Mouse (Mus musculus) heart, embryonic 16.5 days (tissue): ENCODE results near the gene Sh2d4b. TPM values are rescaled to one million over a fixed set of nuclear protein-coding genes. Genes with fewer than 3 reads are reported as not detected.

Source experiments
- ATAC-seq: fragments of 200-750 bp; cut with Nextera tagmentation; replicated peaks from 2 replicates; pipeline ENCODE4 v1.8.0; 2017; ENCODE audit warnings: moderate number of reproducible peaks; ENCODE audit not compliant: insufficient read depth, low FRiP score; ENCODE audit errors: extremely low read depth
- H3K27ac ChIP-seq: fragments of 300-500 bp; sonication (generic); 2 replicates; pipeline ENCODE4 v1.5.1; 2014; ENCODE audit warnings: mild to moderate bottlenecking, low read length, control low read depth, moderate library complexity
- H3K27me3 ChIP-seq: fragments of 300-500 bp; sonication (generic); 2 replicates; pipeline ENCODE4 v1.6.1; 2014; ENCODE audit warnings: low read length, mixed read lengths; ENCODE audit not compliant: control insufficient read depth, insufficient read depth
- H3K36me3 ChIP-seq: fragments of 300-500 bp; sonication (generic); 2 replicates; pipeline ENCODE4 v1.6.1; 2014; ENCODE audit not compliant: control insufficient read depth, insufficient read depth
- H3K4me1 ChIP-seq: fragments of 300-500 bp; sonication (generic); 2 replicates; pipeline ENCODE4 v1.6.1; 2014; ENCODE audit warnings: low read length, mixed read lengths; ENCODE audit not compliant: control insufficient read depth, insufficient read depth
- H3K4me2 ChIP-seq: fragments of 300-500 bp; sonication (generic); 2 replicates; pipeline ENCODE4 v1.6.1; 2014; ENCODE audit warnings: low read depth, mild to moderate bottlenecking, control low read depth, low read length
- H3K4me3 ChIP-seq: fragments of 300-500 bp; sonication (generic); 2 replicates; pipeline ENCODE4 v1.5.1; 2014; ENCODE audit warnings: mild to moderate bottlenecking, control low read depth, low read length
- H3K9ac ChIP-seq: fragments of 300-500 bp; sonication (generic); 2 replicates; pipeline ENCODE4 v1.6.1; 2014; ENCODE audit warnings: low read length, control low read depth
- H3K9me3 ChIP-seq: fragments of 300-500 bp; sonication (generic); replicated peaks from 2 replicates; pipeline ENCODE4 v1.6.1; 2016; ENCODE audit warnings: low read length; ENCODE audit not compliant: control insufficient read depth
- WGBS: fragments of 180-500 bp; shearing (Covaris S2); extraction: QIAGEN DNeasy Blood & Tissue Kit; methylation state at CpG from one replicate; pipeline ENCODE4 v1.1.7; 2014; 5-methylcytosine and 5-hydroxymethylcytosine counted together
- polyA plus RNA-seq: library from polyadenylated mRNA; unstranded; fragments of >200 nt; fragmentation: Nextera tagmentation; extraction: Ambion mirVana; gene quantifications from 2 replicates; pipeline ENCODE4 v1.2.1, GENCODE M21; 2015

The Sh2d4b gene
- 2.5 and 4.3 TPM in 2 replicates for polyA plus RNA-seq

DNA sequence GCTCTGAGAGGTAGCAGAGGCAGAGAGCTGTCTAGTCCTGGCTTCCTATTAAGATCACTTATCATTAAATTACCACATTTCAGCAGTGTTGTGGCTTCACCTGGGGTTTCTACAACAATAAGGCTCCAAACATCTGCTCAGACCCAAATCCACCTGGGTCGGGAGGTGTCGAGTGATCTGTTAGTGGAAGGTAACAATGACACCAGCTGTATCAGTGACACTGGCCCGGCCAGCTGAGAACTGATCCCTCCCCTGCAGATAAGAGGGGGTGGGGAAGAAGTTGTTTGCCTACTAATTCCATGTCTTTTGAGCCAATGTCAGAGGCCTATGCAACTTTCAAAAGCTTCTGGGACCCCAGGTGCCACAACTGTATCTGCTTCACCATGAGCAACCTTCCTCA is at the start of gene Sh2d4b:
TSS of gene Sh2d4b (minus strand) at position 71 of the 400 bp plus-strand sequence.
- 43% methylated on average over 3 of the region's 3 CpGs for WGBS
- Histone ChIP-seq H3K9me3 (no peaks in the 10 kb centered on the region), H3K4me2 (no peak within 1 kb of the TSS), H3K4me1 (0 out of 2 replicates have a peak, but pooled peaks cover 3% of the 10 kb centered on the region), H3K27me3 (no peaks in the 10 kb centered on the region), H3K9ac (no peak within 1 kb of the TSS), H3K27ac (0 out of 2 replicates have a peak within 1 kb of the TSS, but pooled peaks have one; percentile 20), H3K36me3 (no peaks in the 10 kb centered on the region), H3K4me3 (no peak within 1 kb of the TSS)
- ATAC-seq = no peak

DNA sequence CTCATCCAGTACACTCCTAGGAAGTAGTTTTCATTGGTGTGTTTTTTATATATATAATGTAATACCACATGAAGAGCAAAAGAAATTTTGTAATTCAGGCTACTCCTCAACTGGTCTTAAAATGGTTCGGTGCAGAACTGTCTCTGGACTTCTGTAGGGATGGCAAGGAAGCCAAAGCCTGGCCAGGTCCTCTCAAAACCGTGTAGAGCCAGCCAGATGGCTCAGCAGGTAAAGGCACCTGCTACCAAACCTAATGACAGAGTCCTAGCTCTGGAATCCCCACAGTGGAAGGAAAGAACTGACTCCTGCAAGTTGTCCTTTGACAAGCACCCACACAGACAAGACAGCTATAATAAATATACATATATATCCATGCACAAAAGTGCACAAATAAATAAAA is 49.4 kb upstream of the Sh2d4b start:
- no peak for ATAC-seq
- Histone ChIP-seq H3K9me3 (no peaks in the 10 kb centered on the region), H3K4me2 (no peak overlapping the region)

DNA sequence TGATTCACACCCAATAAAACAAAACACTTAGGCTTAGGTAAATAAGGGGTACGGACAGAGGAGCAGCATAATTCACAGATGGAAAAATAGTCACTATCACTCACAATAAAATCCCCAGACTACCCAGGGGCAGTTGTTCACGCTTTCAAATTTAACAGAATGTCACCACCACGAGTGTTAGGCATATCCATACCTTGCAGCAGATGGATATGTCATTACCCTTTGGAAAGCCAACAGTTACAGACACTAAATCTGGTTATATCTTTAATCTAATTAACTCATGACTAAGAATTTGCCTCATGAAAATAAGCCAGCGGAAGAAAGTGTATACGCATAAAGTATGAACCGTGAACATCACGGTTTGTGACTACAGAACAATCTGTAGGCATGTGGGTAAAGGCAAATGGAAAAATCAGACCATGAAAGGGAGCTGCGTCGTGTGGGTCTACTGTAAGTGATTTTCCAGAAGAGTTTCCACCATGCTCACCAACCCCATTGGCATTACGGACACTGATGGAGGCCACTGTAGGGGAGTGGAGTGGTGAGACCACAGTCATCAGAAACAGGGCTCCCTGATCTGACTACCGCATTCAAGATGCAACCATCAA is 45.4 kb upstream of the Sh2d4b start:
- 85% methylated on average over 11 of the region's 11 CpGs for WGBS
- H3K36me3 ChIP-seq = no peaks in the 10 kb centered on the region
- no peaks in the 10 kb centered on the region for H3K9me3 ChIP-seq
- H3K27ac ChIP-seq = no peak overlapping the region
- H3K27me3 ChIP-seq = no peaks in the 10 kb centered on the region
- H3K4me3 ChIP-seq = no peak overlapping the region
- H3K4me1 ChIP-seq = peaks cover 27% of the 10 kb centered on the region
- H3K4me2 ChIP-seq = no peak overlapping the region
- H3K9ac ChIP-seq = no peak overlapping the region
- no peak for ATAC-seq

More for the DNA sequence above, 49.4 kb upstream of the Sh2d4b start:
- no peak overlapping the region for H3K4me3 ChIP-seq
- H3K27me3 ChIP-seq = no peaks in the 10 kb centered on the region
- no peak overlapping the region for H3K27ac ChIP-seq
- no peak overlapping the region for H3K9ac ChIP-seq
- H3K36me3 ChIP-seq = no peaks in the 10 kb centered on the region
- 75% methylated on average over 2 of the region's 2 CpGs for WGBS
- peaks cover 11% of the 10 kb centered on the region for H3K4me1 ChIP-seq

DNA sequence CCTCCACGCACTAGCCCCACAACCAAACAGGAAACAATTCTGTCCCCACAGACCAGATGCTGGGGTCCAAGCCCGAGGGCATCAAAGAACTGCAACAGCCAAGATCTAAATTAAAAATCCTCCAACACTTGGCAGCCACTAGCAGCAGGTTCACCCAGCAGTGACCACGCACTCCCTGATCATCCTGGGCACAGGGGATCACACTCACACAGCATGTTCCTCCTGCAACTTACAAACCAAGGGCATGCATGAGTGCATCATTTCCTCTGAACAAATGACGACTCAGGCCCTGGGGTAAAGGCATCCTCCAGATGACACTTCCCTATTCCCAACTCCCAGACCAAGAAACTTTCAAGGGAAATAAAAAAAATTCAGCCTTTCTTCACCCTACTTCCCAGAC is 44.0 kb upstream of the Sh2d4b start:
- no peaks in the 10 kb centered on the region for H3K36me3 ChIP-seq
- WGBS = 64% methylated on average over 4 of the region's 4 CpGs
- H3K4me3 ChIP-seq = no peak overlapping the region
- peaks cover 27% of the 10 kb centered on the region for H3K4me1 ChIP-seq
- no peak overlapping the region for H3K4me2 ChIP-seq
- H3K9ac ChIP-seq = no peak overlapping the region
- no peak for ATAC-seq
- no peak overlapping the region for H3K27ac ChIP-seq
- H3K9me3 ChIP-seq = no peaks in the 10 kb centered on the region
- H3K27me3 ChIP-seq = no peaks in the 10 kb centered on the region

DNA sequence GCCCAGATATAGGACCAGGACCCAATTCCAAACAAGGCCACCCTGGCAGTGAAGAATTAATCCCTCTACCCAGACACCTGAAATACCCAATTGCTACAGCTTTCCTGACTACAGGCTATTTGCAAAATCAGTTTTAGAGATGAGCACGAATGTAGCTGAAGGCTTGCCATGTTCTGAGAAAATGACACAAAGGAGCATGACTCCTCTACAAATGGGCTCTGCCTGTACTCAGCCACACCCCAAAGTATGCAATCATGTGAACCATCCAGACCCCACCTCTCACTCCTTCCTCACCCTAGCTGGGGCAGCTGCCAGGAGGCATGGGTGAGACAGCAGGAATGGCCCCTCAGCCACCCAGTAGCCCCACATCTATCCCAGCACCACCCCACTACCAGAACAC is 42.4 kb upstream of the Sh2d4b start:
- Histone ChIP-seq H3K4me1 (peaks cover 34% of the 10 kb centered on the region), H3K9ac (no peak overlapping the region), H3K4me3 (no peak overlapping the region), H3K9me3 (no peaks in the 10 kb centered on the region), H3K36me3 (no peaks in the 10 kb centered on the region), H3K27ac (no peak overlapping the region), H3K4me2 (no peak overlapping the region), H3K27me3 (no peaks in the 10 kb centered on the region)
- ATAC-seq = no peak
- 77% methylated on average over 1 of the region's 1 CpGs for WGBS

DNA sequence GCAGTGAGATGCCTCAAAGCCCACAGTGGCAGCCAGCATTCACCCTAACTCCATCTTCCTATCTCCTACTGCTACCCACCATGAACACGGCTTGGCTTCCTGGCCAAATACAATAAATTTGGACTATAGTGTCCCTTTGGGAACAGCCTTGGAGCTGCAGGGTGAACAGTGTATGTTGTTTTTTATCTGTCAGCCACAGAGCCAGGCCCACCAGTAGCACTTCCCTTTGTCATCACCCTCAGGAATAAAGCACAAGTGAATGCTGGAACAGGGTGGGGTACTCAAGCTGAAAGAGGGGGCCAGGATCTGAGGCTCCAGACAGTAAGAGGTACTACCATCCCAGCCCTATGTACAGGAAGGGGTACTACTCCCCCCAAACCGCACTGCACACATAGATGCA is 42.0 kb upstream of the Sh2d4b start:
- Histone ChIP-seq H3K27me3 (no peaks in the 10 kb centered on the region), H3K4me2 (no peak overlapping the region), H3K9me3 (no peaks in the 10 kb centered on the region), H3K4me1 (peaks cover 31% of the 10 kb centered on the region), H3K27ac (0 out of 2 replicates have a peak overlapping the region, but pooled peaks have one; percentile 21), H3K9ac (no peak overlapping the region), H3K4me3 (no peak overlapping the region), H3K36me3 (no peaks in the 10 kb centered on the region)
- 43% methylated on average over 2 of the region's 2 CpGs for WGBS
- ATAC-seq = no peak

DNA sequence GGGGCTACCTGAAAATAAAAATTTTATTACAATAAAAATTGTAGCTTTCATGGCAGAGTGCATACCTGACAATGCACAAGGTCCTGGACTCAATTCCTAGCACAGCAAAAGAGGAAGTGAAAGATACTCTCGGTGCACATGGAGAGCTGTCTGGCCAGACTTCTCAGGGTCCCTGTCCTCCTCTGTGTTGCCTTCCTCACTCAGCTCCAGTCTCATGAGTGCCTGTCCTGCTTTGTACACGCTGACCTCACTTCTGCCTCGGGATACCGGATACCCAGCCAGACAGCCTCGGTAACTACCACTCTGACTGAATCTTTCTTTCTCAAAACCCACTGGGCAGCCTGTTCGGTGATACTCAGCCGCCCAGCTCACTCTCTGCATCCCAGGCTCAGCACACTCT is 40.3 kb upstream of the Sh2d4b start:
- Histone ChIP-seq H3K27ac (no peak overlapping the region), H3K36me3 (no peaks in the 10 kb centered on the region), H3K4me1 (peaks cover 31% of the 10 kb centered on the region), H3K9me3 (no peaks in the 10 kb centered on the region), H3K9ac (no peak overlapping the region), H3K27me3 (no peaks in the 10 kb centered on the region), H3K4me3 (no peak overlapping the region), H3K4me2 (no peak overlapping the region)
- no peak for ATAC-seq
- 82% methylated on average over 7 of the region's 7 CpGs for WGBS

DNA sequence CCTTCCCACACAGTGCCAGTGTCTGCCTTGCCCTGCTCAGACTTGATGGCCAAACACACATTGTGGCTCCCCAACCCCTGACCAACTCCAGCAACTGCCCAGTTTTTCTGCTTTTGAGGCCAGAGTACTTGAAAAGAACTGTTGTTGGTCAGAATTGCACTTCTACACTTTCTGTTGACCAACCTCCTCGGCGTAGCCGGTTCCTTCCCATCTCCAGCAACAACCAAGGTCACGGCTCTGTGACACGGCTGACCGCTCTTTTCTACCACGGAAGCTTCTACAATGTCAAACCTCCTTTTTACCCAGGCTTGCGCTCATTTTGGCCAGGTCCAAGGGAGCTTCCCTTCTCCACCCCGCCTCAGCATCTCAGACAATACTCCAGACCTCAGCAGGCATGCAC is 39.2 kb upstream of the Sh2d4b start:
- H3K9me3 ChIP-seq = no peaks in the 10 kb centered on the region
- H3K27me3 ChIP-seq = no peaks in the 10 kb centered on the region
- H3K36me3 ChIP-seq = no peaks in the 10 kb centered on the region
- 84% methylated on average over 9 of the region's 9 CpGs for WGBS
- H3K4me1 ChIP-seq = peaks cover 40% of the 10 kb centered on the region
- H3K27ac ChIP-seq = no peak overlapping the region
- H3K9ac ChIP-seq = no peak overlapping the region
- H3K4me3 ChIP-seq = no peak overlapping the region
- no peak for ATAC-seq
- no peak overlapping the region for H3K4me2 ChIP-seq

DNA sequence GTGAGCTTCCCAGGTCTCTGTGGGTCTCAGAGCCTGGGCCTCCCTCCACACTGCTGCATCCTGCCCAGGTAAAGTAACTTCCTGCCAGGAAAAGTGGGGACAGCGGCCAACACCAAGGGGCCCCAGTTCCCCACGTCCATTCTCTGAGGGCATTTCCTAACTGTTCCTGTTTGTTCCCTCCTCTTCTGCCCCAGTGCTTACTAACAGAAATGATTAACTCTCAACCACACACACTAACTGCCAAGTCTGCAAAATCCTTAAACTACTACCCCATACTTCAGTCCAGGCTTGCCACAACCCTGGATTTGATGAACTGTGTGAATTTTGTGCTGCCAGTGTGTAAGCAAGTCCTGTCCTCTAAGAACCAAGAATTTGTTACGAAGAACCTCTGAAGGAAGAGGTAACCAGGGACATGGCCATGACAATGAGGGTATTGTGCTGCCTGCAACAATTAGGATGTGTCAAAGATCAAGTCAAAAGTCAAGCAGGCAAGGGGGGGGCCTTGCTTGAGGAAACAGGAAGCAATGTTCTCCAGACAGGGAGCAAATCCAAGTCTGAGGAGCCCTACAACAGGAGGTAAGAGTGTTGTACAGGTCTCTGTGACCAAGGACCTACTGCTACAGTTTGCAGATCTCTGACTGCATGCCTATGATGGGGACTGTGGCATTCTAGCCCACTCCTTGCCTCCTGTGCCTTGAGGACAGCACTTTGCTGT is 38.2 kb upstream of the Sh2d4b start:
- Histone ChIP-seq H3K4me3 (no peak overlapping the region), H3K9ac (no peak overlapping the region), H3K4me1 (peaks cover 44% of the 10 kb centered on the region), H3K36me3 (no peaks in the 10 kb centered on the region), H3K27me3 (no peaks in the 10 kb centered on the region), H3K9me3 (no peaks in the 10 kb centered on the region), H3K27ac (peak overlapping the region; percentile 55), H3K4me2 (no peak overlapping the region)
- ATAC-seq = no peak
- 61% methylated on average over 3 of the region's 3 CpGs for WGBS
